Mouse (Mus musculus): ENCODE measurements around the gene Mgea5. TPM values are rescaled to one million over a fixed set of nuclear protein-coding genes. Genes with fewer than 3 reads are reported as not detected.
"Not testable (repeated sequence)": the region's sequence is repeated elsewhere in the genome, so short reads cannot be mapped to it uniquely, and the experiment has no call there.

Gene Mgea5
- total and polyA plus RNA-seq, 3 experiments = 66.4 to 283 (median 192) TPM

DNA sequence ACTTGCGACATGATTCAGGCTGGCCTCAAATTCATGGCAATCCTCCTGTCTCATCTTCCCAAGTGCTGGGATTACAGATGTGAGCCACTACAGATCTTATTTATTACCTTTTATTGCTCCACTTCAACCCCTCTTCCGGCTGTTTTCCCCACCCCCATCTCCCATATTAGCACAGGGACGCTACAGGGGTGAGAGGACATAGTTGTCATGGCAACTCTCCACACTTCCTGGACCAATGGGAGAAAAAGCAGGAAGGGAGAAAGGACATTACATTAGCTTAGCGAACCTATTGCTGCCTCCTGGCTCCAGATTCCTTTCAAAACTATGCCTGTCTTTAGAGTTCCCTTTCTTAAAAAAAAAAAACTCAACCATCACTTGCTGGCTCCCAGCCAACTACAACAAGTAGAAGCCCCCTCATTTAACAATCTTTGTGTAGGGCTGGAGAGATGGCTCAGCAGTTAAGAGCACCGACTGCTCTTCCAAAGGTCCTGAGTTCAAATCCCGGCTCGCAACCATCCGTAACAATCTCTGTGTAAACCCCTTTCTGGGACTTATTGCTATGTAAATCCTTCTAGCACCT lies 29.1 kb upstream of the Mgea5 start:
- no peaks in the 10 kb centered on the region for H3K9me3 ChIP-seq (replicated peaks)
- H3K36me3 ChIP-seq (replicated peaks) = peaks cover 4% of the 10 kb centered on the region
- TF ChIP-seq GATA1 (IDR thresholded peaks at IDR 0.05; ENCODE audit: borderline replicate concordance, low read length) (no peak), CTCF (IDR thresholded peaks at IDR 0.05; ENCODE audit: low read depth, low read length) (no peak), POLR2AphosphoS5 (IDR thresholded peaks at IDR 0.05; ENCODE audit: insufficient replicate concordance, low read depth, low read length) (no peak), TAL1 (conservative IDR thresholded peaks at IDR 0.05; ENCODE audit: low read depth, low read length) (no peak), GATA2 (IDR thresholded peaks at IDR 0.05; ENCODE audit: borderline replicate concordance, low read depth, low read length) (no peak)
- H3K27me3 ChIP-seq (ENCODE audit: insufficient read depth, low read length) = peaks cover 17% of the 10 kb centered on the region
- ATAC-seq (ENCODE audit: extremely low read depth, insufficient number of reproducible peaks, low FRiP score, poor library complexity, severe bottlenecking) (no peak), DNase-seq (ENCODE audit: low spot score) (no peak)
- no peak overlapping the region for H3K4me3 ChIP-seq (ENCODE audit: low read depth, low read length)
- H3K4me1 ChIP-seq (ENCODE audit: insufficient read depth, low read depth, low read length) = peaks cover 11% of the 10 kb centered on the region

DNA sequence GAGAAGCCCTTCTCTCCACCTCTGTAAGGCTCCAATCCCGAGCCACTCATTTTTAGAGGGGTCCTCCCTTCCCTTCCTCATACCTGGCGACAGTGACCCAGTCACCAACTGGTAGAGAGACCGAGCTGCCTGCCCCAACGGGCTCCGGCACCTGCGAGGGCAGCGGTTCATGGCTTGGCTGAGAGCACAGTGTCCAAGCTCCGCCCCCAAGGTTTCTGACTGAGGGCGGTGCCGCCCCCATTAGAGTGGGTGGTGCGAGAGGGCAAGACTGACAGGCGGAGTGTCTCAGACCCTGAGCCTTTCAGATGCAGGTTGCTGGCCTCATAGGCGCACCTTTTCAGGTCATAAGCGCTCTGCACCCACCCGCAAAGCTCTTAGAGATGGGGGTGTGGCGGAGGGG lies 28.5 kb upstream of the Mgea5 start:
- TF ChIP-seq TAL1 (conservative IDR thresholded peaks at IDR 0.05; ENCODE audit: low read depth, low read length) (no peak), POLR2AphosphoS5 (IDR thresholded peaks at IDR 0.05; ENCODE audit: insufficient replicate concordance, low read depth, low read length) (no peak), CTCF (IDR thresholded peaks at IDR 0.05; ENCODE audit: low read depth, low read length) (no peak), GATA1 (IDR thresholded peaks at IDR 0.05; ENCODE audit: borderline replicate concordance, low read length) (no peak), GATA2 (IDR thresholded peaks at IDR 0.05; ENCODE audit: borderline replicate concordance, low read depth, low read length) (no peak)
- Histone ChIP-seq H3K36me3 (replicated peaks) (no peaks in the 10 kb centered on the region), H3K27me3 (ENCODE audit: insufficient read depth, low read length) (peaks cover 17% of the 10 kb centered on the region), H3K4me1 (ENCODE audit: insufficient read depth, low read depth, low read length) (peaks cover 11% of the 10 kb centered on the region), H3K9me3 (replicated peaks) (no peaks in the 10 kb centered on the region), H3K4me3 (ENCODE audit: low read depth, low read length) (peak overlapping the region; percentile 55; the same call in 1 of the 2 replicates)
- ATAC-seq (ENCODE audit: extremely low read depth, insufficient number of reproducible peaks, low FRiP score, poor library complexity, severe bottlenecking) (0 out of 2 replicates have a peak, but pooled peaks have one; percentile 22), DNase-seq (ENCODE audit: low spot score) (peak; percentile 37)

DNA sequence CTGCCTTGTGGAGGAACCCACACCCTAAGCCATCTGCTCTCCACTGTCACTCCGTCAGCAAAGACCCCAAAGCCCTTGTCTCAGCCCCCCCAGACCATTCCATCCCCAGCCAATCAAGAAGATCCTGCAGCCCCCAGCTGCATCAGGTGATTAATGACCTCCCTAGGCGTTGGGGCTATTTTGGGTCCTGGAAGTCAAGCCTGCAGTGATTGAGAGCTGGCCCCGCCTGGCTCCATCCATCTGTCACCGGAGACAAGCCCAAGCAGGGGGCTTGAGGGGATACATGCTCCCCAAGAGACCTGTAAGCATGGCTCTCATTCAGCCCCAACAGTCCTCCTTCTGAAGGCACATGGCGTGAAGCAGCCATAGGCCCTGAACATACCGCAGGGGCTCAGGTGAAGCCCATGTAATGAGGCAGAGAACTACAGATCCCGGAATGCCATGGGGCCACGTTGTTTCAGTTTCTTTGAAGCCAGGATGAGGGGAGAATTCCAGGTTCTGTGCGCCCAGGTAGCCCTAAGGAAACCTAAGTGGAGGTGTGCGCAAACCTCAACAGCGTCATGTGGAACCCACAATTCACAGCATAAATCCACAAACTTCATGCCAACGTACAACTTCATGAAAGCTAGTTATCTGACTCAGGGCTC lies 27.5 kb upstream of the Mgea5 start:
- Histone ChIP-seq H3K36me3 (replicated peaks) (no peaks in the 10 kb centered on the region), H3K27me3 (ENCODE audit: insufficient read depth, low read length) (peaks cover 19% of the 10 kb centered on the region), H3K9me3 (replicated peaks) (no peaks in the 10 kb centered on the region), H3K4me3 (ENCODE audit: low read depth, low read length) (no peak overlapping the region), H3K4me1 (ENCODE audit: insufficient read depth, low read depth, low read length) (peaks cover 11% of the 10 kb centered on the region)
- ATAC-seq (ENCODE audit: extremely low read depth, insufficient number of reproducible peaks, low FRiP score, poor library complexity, severe bottlenecking) (no peak), DNase-seq (ENCODE audit: low spot score) (no peak)
- TF ChIP-seq POLR2AphosphoS5 (IDR thresholded peaks at IDR 0.05; ENCODE audit: insufficient replicate concordance, low read depth, low read length) = no peak
- no peak for TF ChIP-seq GATA2 (IDR thresholded peaks at IDR 0.05; ENCODE audit: borderline replicate concordance, low read depth, low read length)
- TF ChIP-seq TAL1 (conservative IDR thresholded peaks at IDR 0.05; ENCODE audit: low read depth, low read length) = no peak
- TF ChIP-seq GATA1 (IDR thresholded peaks at IDR 0.05; ENCODE audit: borderline replicate concordance, low read length) = no peak
- no peak for TF ChIP-seq CTCF (IDR thresholded peaks at IDR 0.05; ENCODE audit: low read depth, low read length)

GRCm38 (mm10) chr19:45807732-45808131 lies 24.1 kb upstream of the Mgea5 start:
- Histone ChIP-seq H3K9me3 (replicated peaks) (no peaks in the 10 kb centered on the region), H3K27me3 (ENCODE audit: insufficient read depth, low read length) (peaks cover 25% of the 10 kb centered on the region), H3K4me1 (ENCODE audit: insufficient read depth, low read depth, low read length) (peaks cover 33% of the 10 kb centered on the region), H3K36me3 (replicated peaks) (no peaks in the 10 kb centered on the region), H3K4me3 (ENCODE audit: low read depth, low read length) (no peak overlapping the region)
- DNase-seq (ENCODE audit: low spot score) (no peak), ATAC-seq (ENCODE audit: extremely low read depth, insufficient number of reproducible peaks, low FRiP score, poor library complexity, severe bottlenecking) (no peak)
- TF ChIP-seq CTCF (IDR thresholded peaks at IDR 0.05; ENCODE audit: low read depth, low read length) (no peak), POLR2AphosphoS5 (IDR thresholded peaks at IDR 0.05; ENCODE audit: insufficient replicate concordance, low read depth, low read length) (no peak), GATA2 (IDR thresholded peaks at IDR 0.05; ENCODE audit: borderline replicate concordance, low read depth, low read length) (no peak), GATA1 (IDR thresholded peaks at IDR 0.05; ENCODE audit: borderline replicate concordance, low read length) (no peak), TAL1 (conservative IDR thresholded peaks at IDR 0.05; ENCODE audit: low read depth, low read length) (no peak)

- Histone ChIP-seq H3K27me3 (ENCODE audit: insufficient read depth, low read length) (peaks cover 26% of the 10 kb centered on the region), H3K4me1 (ENCODE audit: insufficient read depth, low read depth, low read length) (peaks cover 29% of the 10 kb centered on the region)
- H3K4me3 ChIP-seq (ENCODE audit: low read depth, low read length); H3K9me3 ChIP-seq (replicated peaks); DNase-seq (ENCODE audit: low spot score); ATAC-seq (ENCODE audit: extremely low read depth, insufficient number of reproducible peaks, low FRiP score, poor library complexity, severe bottlenecking); H3K36me3 ChIP-seq (replicated peaks): not testable (repeated sequence)
These were observed 22.2 kb upstream of the Mgea5 start for GRCm38 (mm10) chr19:45805817-45806216.

DNA sequence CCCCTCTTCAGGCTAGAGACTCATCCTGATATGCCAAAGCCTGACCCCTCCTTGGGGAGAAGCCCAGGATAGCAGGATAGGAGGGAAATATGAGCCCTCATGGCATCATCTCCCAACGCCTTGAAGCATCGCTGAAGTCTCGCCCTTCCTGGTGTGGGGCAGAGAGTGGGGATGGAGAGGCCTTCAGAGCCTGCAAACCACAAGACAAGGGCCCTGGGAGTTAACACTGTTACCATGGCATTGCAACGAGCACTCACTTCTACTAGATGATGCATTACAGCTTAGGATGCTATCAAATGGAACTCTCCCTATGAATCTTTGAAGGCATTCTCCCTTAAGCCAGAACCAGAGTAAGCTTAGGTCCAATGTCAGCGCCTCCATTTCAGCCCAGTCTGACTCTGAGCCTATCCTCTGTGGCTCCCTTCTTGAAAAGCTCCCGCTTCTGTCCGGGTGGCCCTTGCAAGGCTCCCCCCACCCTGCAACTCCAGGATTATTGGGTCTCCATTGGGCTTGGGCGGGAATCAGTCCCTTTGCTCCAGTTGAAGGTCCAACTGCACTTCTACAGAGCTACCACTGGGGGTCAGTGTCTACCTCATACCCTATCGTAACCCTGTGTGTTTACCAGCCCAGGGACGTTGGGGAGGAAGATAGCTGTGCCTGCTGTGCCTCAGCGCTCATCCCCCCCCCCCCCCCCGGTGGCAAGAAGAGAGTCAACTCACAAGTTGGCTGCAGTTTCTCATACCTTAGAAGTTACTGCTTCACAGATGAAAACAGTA lies 21.1 kb upstream of the Mgea5 start:
- TF ChIP-seq CTCF (IDR thresholded peaks at IDR 0.05; ENCODE audit: low read depth, low read length) (peak; percentile 75), TAL1 (conservative IDR thresholded peaks at IDR 0.05; ENCODE audit: low read depth, low read length) (no peak), GATA1 (IDR thresholded peaks at IDR 0.05; ENCODE audit: borderline replicate concordance, low read length) (no peak), POLR2AphosphoS5 (IDR thresholded peaks at IDR 0.05; ENCODE audit: insufficient replicate concordance, low read depth, low read length) (no peak), GATA2 (IDR thresholded peaks at IDR 0.05; ENCODE audit: borderline replicate concordance, low read depth, low read length) (no peak)
- Histone ChIP-seq H3K36me3 (replicated peaks) (no peaks in the 10 kb centered on the region), H3K9me3 (replicated peaks) (peaks cover 5% of the 10 kb centered on the region), H3K4me1 (ENCODE audit: insufficient read depth, low read depth, low read length) (peaks cover 29% of the 10 kb centered on the region), H3K4me3 (ENCODE audit: low read depth, low read length) (no peak overlapping the region), H3K27me3 (ENCODE audit: insufficient read depth, low read length) (peaks cover 25% of the 10 kb centered on the region)
- DNase-seq (ENCODE audit: low spot score) (peak; percentile 75), ATAC-seq (ENCODE audit: extremely low read depth, insufficient number of reproducible peaks, low FRiP score, poor library complexity, severe bottlenecking) (peak; percentile 28; the same call in 1 of the 2 replicates)

Data from G1E (cell line).